Mouse (Mus musculus): ENCODE measurements around the gene Lin7b. TPM values are rescaled to one million over a fixed set of nuclear protein-coding genes. Genes with fewer than 3 reads are reported as not detected.
"Not testable (repeated sequence)": the region's sequence is repeated elsewhere in the genome, so short reads cannot be mapped to it uniquely, and the experiment has no call there.

Lin7b gene
- 100 to 1,000 TPM; 131 to 156 (median 140) TPM for total RNA-seq (2022)

GRCm38 (mm10) chr7:45370475-45371311 is at the start of gene Lin7b:
Gene Lin7b, minus strand, starts transcription at chr7:45370583.
- DNase-seq (ENCODE audit: low spot score in 2 of 2) = peak; percentile 90 to 93

GRCm38 (mm10) chr7:45417962-45418492 is 47.6 kb upstream of the Lin7b start:
- no peak for DNase-seq (ENCODE audit: low spot score in 2 of 2)

GRCm38 (mm10) chr7:45415636-45416035 is 45.3 kb upstream of the Lin7b start:
- DNase-seq (ENCODE audit: low spot score in 2 of 2) = no peak

- no peak for DNase-seq (ENCODE audit: low spot score in 2 of 2)
Measured at GRCm38 (mm10) chr7:45414740-45415224, 44.4 kb upstream of the Lin7b start.

GRCm38 (mm10) chr7:45413864-45414739 is 43.7 kb upstream of the Lin7b start:
- DNase-seq (ENCODE audit: low spot score in 2 of 2) = no peak

GRCm38 (mm10) chr7:45413113-45413863 is 42.9 kb upstream of the Lin7b start, which contains the start of gene Ntf5:
Gene Ntf5, plus strand, starts transcription at chr7:45413695.
- no peak for DNase-seq (ENCODE audit: low spot score in 2 of 2)

- DNase-seq (ENCODE audit: low spot score in 2 of 2) = no peak
Measured at GRCm38 (mm10) chr7:45412421-45412820, 42.0 kb upstream of the Lin7b start.

- DNase-seq (ENCODE audit: low spot score in 2 of 2) = no peak
Measured at GRCm38 (mm10) chr7:45409497-45410163, 39.2 kb upstream of the Lin7b start.

- no peak for DNase-seq (ENCODE audit: low spot score in 2 of 2)
Measured at GRCm38 (mm10) chr7:45408949-45409348, 38.6 kb upstream of the Lin7b start.

- DNase-seq (ENCODE audit: low spot score in 2 of 2) = no peak
Measured at GRCm38 (mm10) chr7:45408351-45408750, 38.0 kb upstream of the Lin7b start.

- DNase-seq (ENCODE audit: low spot score in 2 of 2) = no peak
Measured at GRCm38 (mm10) chr7:45407836-45408235, 37.5 kb upstream of the Lin7b start.

GRCm38 (mm10) chr7:45406157-45407156 is 36.1 kb upstream of the Lin7b start:
- DNase-seq (ENCODE audit: low spot score in 2 of 2) = no peak

- DNase-seq (ENCODE audit: low spot score in 2 of 2) = peak in 1 of 2 experiments; percentile 65
Measured at GRCm38 (mm10) chr7:45405091-45406075, 35.0 kb upstream of the Lin7b start, which contains the start of gene Kcna7. Gene Kcna7, plus strand, starts transcription at chr7:45405653.

GRCm38 (mm10) chr7:45403532-45404261 is 33.3 kb upstream of the Lin7b start:
- DNase-seq (ENCODE audit: low spot score in 2 of 2) = peak in 1 of 2 experiments; percentile 33

- DNase-seq (ENCODE audit: low spot score in 2 of 2) = no peak
Measured at GRCm38 (mm10) chr7:45401521-45402085, 31.2 kb upstream of the Lin7b start.

- DNase-seq (ENCODE audit: low spot score in 2 of 2) = no peak
Measured at GRCm38 (mm10) chr7:45396787-45397186, 26.4 kb upstream of the Lin7b start.

- DNase-seq (ENCODE audit: low spot score in 2 of 2) = not testable (repeated sequence)
Measured at GRCm38 (mm10) chr7:45396337-45396775, 26.0 kb upstream of the Lin7b start.
